Mouse (Mus musculus) adrenal gland, adult 2 months (tissue): ENCODE results near the gene Gm14496. TPM values are rescaled to one million over a fixed set of nuclear protein-coding genes. Genes with fewer than 3 reads are reported as not detected.
"Not testable (repeated sequence)": the region's sequence is repeated elsewhere in the genome, so short reads cannot be mapped to it uniquely, and the experiment has no call there.

Source experiments
- DNase-seq: peaks from one replicate; pipeline ENCODE4 v3.0.0; 2021
- long read RNA-seq: library from polyadenylated mRNA; stranded (forward); transcript quantifications from one replicate; pipeline ENCODE4 v2.0.0, GENCODE M21; 2021
- polyA plus RNA-seq: library from polyadenylated mRNA; depleted of rRNA; stranded (reverse); fragments of >200 nt; gene quantifications from 2 replicates; pipeline ENCODE4 v1.2.3, GENCODE M21; 2012; rRNA removed
- total RNA-seq, 2 experiments: library from RNA; stranded (reverse); gene quantifications; 2 replicates each; pipeline ENCODE4 v1.2.3; 2021

Gm14496 gene
- total RNA-seq (not detected), polyA plus RNA-seq (not detected in 2 replicates)
- long read RNA-seq = 0 reads

- DNase-seq = no peak
These were observed at the start of gene Gm14496 for GRCm38 (mm10) chr2:181990829-181991228. Gene Gm14496, plus strand, starts transcription at chr2:181991129.

DNA sequence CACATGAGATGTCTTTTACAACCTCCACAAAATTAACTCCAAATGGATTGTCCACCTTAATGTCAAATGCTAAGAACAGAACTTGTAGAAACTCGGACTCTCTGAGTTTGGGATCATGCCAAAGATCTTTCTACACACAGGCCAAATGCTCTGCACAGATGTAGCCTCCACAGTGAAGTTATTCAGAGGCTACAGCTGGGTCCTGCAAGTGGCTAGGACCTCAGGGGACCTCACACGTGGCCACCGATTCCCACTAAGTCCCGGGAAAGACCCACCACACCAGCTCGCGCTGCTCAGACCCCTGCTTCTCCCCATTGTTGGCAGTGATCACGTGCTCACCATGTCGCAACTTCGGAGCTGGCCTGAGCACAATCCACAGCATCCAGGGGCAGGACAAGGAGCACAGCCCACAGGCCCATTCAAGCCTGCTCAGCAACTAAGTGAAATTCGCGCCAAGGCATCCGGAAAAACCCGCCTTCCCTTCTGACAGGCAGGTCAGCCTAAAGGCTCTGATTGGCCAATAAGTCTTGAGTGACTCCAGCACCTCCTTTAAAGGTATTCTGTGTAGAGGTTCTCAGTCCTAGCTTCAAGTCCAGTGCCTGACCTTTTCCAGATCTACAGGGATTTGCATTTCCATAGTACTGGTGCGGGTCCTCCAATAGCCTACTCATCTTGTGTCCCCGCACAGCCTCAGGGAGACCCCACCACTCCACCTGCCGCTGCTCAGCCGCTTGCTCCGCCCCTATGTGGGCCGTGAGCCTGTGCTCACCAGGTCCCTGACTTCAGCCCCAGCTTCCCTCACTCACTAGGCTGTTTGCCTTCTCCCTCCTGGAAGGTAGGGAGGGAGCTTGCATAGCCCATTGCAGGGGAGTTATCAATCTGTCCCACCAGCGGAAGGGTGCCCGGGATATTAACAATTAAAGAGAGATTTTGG, 37.9 kb upstream of the Gm14496 start:
- not testable (repeated sequence) for DNase-seq

DNA sequence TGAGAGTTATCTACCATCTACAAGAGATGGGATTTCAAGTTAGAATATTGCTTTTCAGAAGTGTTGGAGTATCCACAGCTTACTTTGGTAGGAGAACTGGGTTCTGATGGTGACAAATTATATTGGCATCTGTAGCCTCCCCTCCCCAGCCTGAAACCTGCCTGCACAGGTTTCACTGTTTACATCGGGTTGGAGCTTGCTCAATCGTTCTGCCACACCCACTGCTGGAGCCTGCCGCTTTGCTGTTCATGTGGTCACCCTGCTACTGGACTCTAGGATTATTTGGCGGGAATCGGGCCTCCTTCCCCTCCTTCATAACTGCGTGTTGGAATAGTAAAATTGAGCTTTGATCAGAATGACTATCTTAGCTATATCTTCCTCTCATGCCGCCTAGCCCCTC, 22.5 kb upstream of the Gm14496 start:
- no peak for DNase-seq

DNA sequence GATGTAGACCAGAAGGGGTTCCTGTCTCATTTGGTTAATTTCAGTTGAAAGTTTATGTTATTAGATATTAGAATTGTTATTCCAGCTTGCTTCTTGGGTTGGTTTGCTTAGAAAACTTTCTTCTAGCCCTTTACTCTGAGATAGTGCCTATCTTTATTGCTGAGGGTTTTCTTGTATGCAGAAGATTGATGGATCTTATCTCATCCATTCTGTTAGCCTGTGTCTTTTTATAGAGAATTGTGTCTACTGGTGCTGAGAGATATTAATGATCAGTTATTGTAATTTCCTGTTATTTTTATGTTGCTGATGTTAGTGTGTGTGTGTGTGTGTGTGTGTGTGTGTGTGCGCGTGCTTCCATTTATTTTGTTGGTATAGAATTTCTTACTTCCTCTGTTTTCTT, 21.7 kb upstream of the Gm14496 start:
- DNase-seq = no peak

DNA sequence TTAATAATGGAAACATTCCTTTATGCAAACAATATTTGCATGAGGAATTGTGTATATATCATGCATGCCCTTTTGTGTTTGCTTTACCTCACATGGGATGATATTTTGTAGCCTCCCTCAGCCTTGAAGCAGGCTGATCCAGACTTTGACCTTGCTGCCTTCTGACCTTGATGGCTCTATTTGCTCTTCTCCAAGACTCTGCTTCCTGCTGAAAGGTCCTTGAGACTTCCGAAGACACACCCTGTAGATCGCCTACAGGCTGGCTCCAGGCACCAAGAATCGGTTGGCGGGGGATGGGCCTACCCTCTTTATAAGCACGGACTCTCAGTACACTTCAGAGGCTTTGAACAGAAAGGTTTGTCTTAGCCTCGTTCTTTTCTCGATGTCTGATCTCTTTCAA, 9.0 kb upstream of the Gm14496 start:
- not testable (repeated sequence) for DNase-seq

Other genes with a start within 250 kb of the Gm14496 start
- 1 to 10 TPM; 2.6 to 5.0 TPM for gene Myt1, start 227.8 kb upstream of the Gm14496 start, total RNA-seq
- gene Myt1, start 227.8 kb upstream of the Gm14496 start, polyA plus RNA-seq = 0.91 and 0.99 TPM in 2 replicates
- 10 to 100 TPM; 48.0 to 69.7 TPM for gene Pcmtd2, start 153.3 kb upstream of the Gm14496 start, total RNA-seq
- gene Pcmtd2, start 153.3 kb upstream of the Gm14496 start, polyA plus RNA-seq = 18.3 and 21.5 TPM in 2 replicates
- gene Polr3k, start 126.8 kb upstream of the Gm14496 start, total RNA-seq = 10 to 100 TPM; 15.8 to 20.1 TPM
- 0.94 and 1.9 TPM in 2 replicates for gene Polr3k, start 126.8 kb upstream of the Gm14496 start, polyA plus RNA-seq